In the genomic region with DNA sequence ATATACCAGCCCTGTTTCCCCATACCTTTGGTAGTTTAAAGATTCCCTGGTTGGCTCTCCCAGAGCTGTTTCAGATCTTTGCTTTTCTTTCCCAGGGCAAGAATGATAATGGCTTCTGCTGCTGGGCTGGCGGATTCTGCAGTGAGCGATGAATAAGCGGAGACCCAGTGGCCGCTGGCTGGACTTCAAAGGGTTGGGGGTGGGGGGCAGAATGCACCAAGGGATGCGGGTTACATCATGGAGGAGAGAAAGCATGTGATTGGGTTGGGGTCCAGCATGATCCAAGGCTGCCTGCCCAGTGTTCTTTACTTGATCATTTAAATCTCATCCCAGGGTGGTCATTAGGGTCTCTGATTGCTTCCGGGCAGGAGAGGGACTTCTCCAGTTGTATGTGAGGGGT, we compare ENCODE assay signal across 29 mouse cellular contexts. TPM values are rescaled to one million over a fixed set of nuclear protein-coding genes. Genes with fewer than 3 reads are reported as not detected.
A peak's percentile ranks its signal among the peaks of the same experiment; 100 is the strongest.
DNase-seq lines count a peak whose midpoint lies in the region; ATAC-seq lines count a peak whose summit lies in the region.
"Had no signal": no experiment of that assay in that cellular context is flagged by ENCODE, and none has a peak within 500 bp of the region (broad histone marks: within the 10 kb centered on the region; RNA-seq: fewer than 3 reads in every experiment).

No protein-coding gene starts in this region.

- H3K9me3 ChIP-seq in forebrain, embryonic 14.5 days (replicated peaks; ENCODE audit: control insufficient read depth, low read length), result no peaks in the 10 kb centered on the region
- no peaks in the 10 kb centered on the region for H3K9me3 ChIP-seq in forebrain, embryonic 10.5 days
- H3K9me3 ChIP-seq in midbrain, embryonic 10.5 days (replicated peaks), result no peaks in the 10 kb centered on the region
- no peaks in the 10 kb centered on the region for H3K9me3 ChIP-seq in midbrain, embryonic 15.5 days
- H3K9me3 ChIP-seq: embryonic facial prominence, embryonic 10.5 days; embryonic facial prominence, embryonic 13.5 days; forebrain, embryonic 13.5 days; heart, embryonic 12.5 days; heart, embryonic 15.5 days; hindbrain, embryonic 10.5 days; hindbrain, embryonic 13.5 days had no signal

- DNase-seq in forebrain, embryonic 14.5 days (ENCODE audit: low spot score), result peak; percentile 21
- DNase-seq in forebrain, embryonic 10.5 days (ENCODE audit: extremely low spot score, low spot score), result no peak
- DNase-seq in midbrain, embryonic 10.5 days (ENCODE audit: low spot score), result no peak
- DNase-seq in retina, postnatal 1 day, result peak; percentile 42
- DNase-seq in retina, embryonic 14.5 days (ENCODE audit: low spot score), result no peak
- DNase-seq in mesoderm, embryonic 11.5 days (ENCODE audit: low read depth, low spot score), result peak; percentile 12
- no peak for DNase-seq in cerebellum, adult 18-20 months
- DNase-seq: adrenal gland, adult 8-10 months; adrenal gland, postnatal 25 days; cerebellum, adult 2 months; cerebellum, adult 9-11 months; cerebellum, postnatal 25 days; forebrain, postnatal 0 days; gastrocnemius, postnatal 25 days; heart, adult 18-20 months; heart, postnatal 10 days; heart, postnatal 36 days had no signal

- no peak overlapping the region for H3K9ac ChIP-seq in forebrain, embryonic 14.5 days (ENCODE audit: low read length)
- no peak overlapping the region for H3K9ac ChIP-seq in midbrain, embryonic 15.5 days
- H3K9ac ChIP-seq: embryonic facial prominence, embryonic 13.5 days; forebrain, embryonic 13.5 days; forebrain, postnatal 0 days; heart, embryonic 12.5 days; heart, embryonic 15.5 days; hindbrain, embryonic 13.5 days had no signal

- no peak overlapping the region for H3K27ac ChIP-seq in forebrain, embryonic 14.5 days (ENCODE audit: low read depth, low read length)
- no peak overlapping the region for H3K27ac ChIP-seq in forebrain, embryonic 10.5 days
- H3K27ac ChIP-seq in midbrain, embryonic 10.5 days (replicated peaks), result peak overlapping the region; percentile 17; the same call in 1 of the 2 replicates
- H3K27ac ChIP-seq in midbrain, embryonic 15.5 days, result no peak overlapping the region
- H3K27ac ChIP-seq: embryonic facial prominence, embryonic 10.5 days; embryonic facial prominence, embryonic 13.5 days; forebrain, embryonic 13.5 days; heart, embryonic 15.5 days; hindbrain, embryonic 10.5 days; hindbrain, embryonic 13.5 days had no signal

- H3K4me2 ChIP-seq in forebrain, embryonic 14.5 days (ENCODE audit: low read length), result no peak overlapping the region
- H3K4me2 ChIP-seq in midbrain, embryonic 15.5 days, result no peak overlapping the region
- H3K4me2 ChIP-seq: embryonic facial prominence, embryonic 13.5 days; forebrain, embryonic 13.5 days; heart, embryonic 12.5 days; heart, embryonic 15.5 days; hindbrain, embryonic 13.5 days had no signal

- WGBS in forebrain, embryonic 14.5 days, result 40% methylated on average over 6 of the region's 6 CpGs
- 81% methylated on average over 6 of the region's 6 CpGs for WGBS in forebrain, embryonic 10.5 days
- WGBS in midbrain, embryonic 10.5 days, result 84% methylated on average over 6 of the region's 6 CpGs
- WGBS in midbrain, embryonic 15.5 days, result 52% methylated on average over 6 of the region's 6 CpGs

- peaks cover under 1% of the 10 kb centered on the region; the same call in 1 of the 2 replicates for H3K4me1 ChIP-seq in forebrain, embryonic 14.5 days (ENCODE audit: control insufficient read depth, insufficient read depth, low read length)
- H3K4me1 ChIP-seq in forebrain, embryonic 10.5 days, result peaks cover 10% of the 10 kb centered on the region
- peaks cover 12% of the 10 kb centered on the region for H3K4me1 ChIP-seq in midbrain, embryonic 10.5 days
- peaks cover 7% of the 10 kb centered on the region; the same call in 1 of the 2 replicates for H3K4me1 ChIP-seq in midbrain, embryonic 15.5 days
- H3K4me1 ChIP-seq: embryonic facial prominence, embryonic 13.5 days; heart, embryonic 12.5 days; heart, embryonic 15.5 days had no signal

- ATAC-seq in forebrain, embryonic 14.5 days, result no peak
- no peak for ATAC-seq in midbrain, embryonic 15.5 days (replicated peaks)
- ATAC-seq: activated CD4-positive, CD25-positive, alpha-beta regulatory T cell, adult 4 months; CD4-positive, CD25-positive, alpha-beta regulatory T cell, adult 4 months; forebrain, embryonic 13.5 days; forebrain, postnatal 0 days had no signal

- H3K36me3 ChIP-seq in forebrain, embryonic 14.5 days (ENCODE audit: control insufficient read depth, insufficient read depth, low read length), result no peaks in the 10 kb centered on the region
- H3K36me3 ChIP-seq in forebrain, embryonic 10.5 days (replicated peaks), result no peaks in the 10 kb centered on the region
- no peaks in the 10 kb centered on the region for H3K36me3 ChIP-seq in midbrain, embryonic 10.5 days
- no peaks in the 10 kb centered on the region for H3K36me3 ChIP-seq in midbrain, embryonic 15.5 days (replicated peaks)
- H3K36me3 ChIP-seq: embryonic facial prominence, embryonic 10.5 days; embryonic facial prominence, embryonic 13.5 days; heart, embryonic 12.5 days; heart, embryonic 15.5 days; hindbrain, embryonic 10.5 days; hindbrain, embryonic 13.5 days had no signal

- H3K27me3 ChIP-seq in forebrain, embryonic 14.5 days (replicated peaks; ENCODE audit: control insufficient read depth, insufficient read depth, low read length), result 0 out of 2 replicates have a peak, but pooled peaks cover 3% of the 10 kb centered on the region
- H3K27me3 ChIP-seq in forebrain, embryonic 10.5 days (ENCODE audit: poor library complexity, severe bottlenecking), result peaks cover 8% of the 10 kb centered on the region; the same call in 1 of the 2 replicates
- H3K27me3 ChIP-seq in midbrain, embryonic 10.5 days (ENCODE audit: low read depth, poor library complexity, severe bottlenecking), result no peaks in the 10 kb centered on the region
- no peaks in the 10 kb centered on the region; the same call in 1 of the 2 replicates for H3K27me3 ChIP-seq in midbrain, embryonic 15.5 days (replicated peaks)

- H3K4me3 ChIP-seq in forebrain, embryonic 14.5 days (ENCODE audit: low read depth, low read length), result no peak overlapping the region
- H3K4me3 ChIP-seq in forebrain, embryonic 10.5 days, result no peak overlapping the region
- H3K4me3 ChIP-seq in midbrain, embryonic 10.5 days, result no peak overlapping the region
- no peak overlapping the region for H3K4me3 ChIP-seq in midbrain, embryonic 15.5 days
- H3K4me3 ChIP-seq: embryonic facial prominence, embryonic 10.5 days; embryonic facial prominence, embryonic 13.5 days; erythroblast, embryonic 14.5 days; forebrain, embryonic 13.5 days; heart, embryonic 12.5 days; heart, embryonic 15.5 days; hindbrain, embryonic 10.5 days; hindbrain, embryonic 13.5 days had no signal

RNA-seq across cellular contexts. Expression of a gene that starts 56.2 kb away (rescaled TPM):
- polyA plus RNA-seq in forebrain, embryonic 14.5 days (2014; fragmentation: Nextera tagmentation; extraction: Ambion mirVana), result 1.3 and 2.0 TPM in 2 replicates
- 4.4 and 4.9 TPM in 2 replicates for polyA plus RNA-seq in forebrain, embryonic 10.5 days (2016; fragmentation: Nextera tagmentation; extraction: Ambion mirVana)
- 28.7 and 31.9 TPM in 2 replicates for polyA plus RNA-seq in midbrain, embryonic 10.5 days (2016; fragmentation: Nextera tagmentation; extraction: Ambion mirVana)
- polyA plus RNA-seq in midbrain, embryonic 15.5 days (2015; fragmentation: Nextera tagmentation; extraction: Ambion mirVana), result 24.3 and 30.0 TPM in 2 replicates
- polyA plus RNA-seq: activated CD4-positive, CD25-positive, alpha-beta regulatory T cell, adult 4 months; CD4-positive, CD25-positive, alpha-beta regulatory T cell, adult 4 months; intestine, embryonic 14.5 days had no signal

Comparison
In these comparisons a context has a peak if more than half of its experiments do, and no peak if none do; other contexts are left out.
1. DNase-seq: peak in forebrain, embryonic 14.5 days (single experiment), retina, postnatal 1 day (single experiment) and mesoderm, embryonic 11.5 days (single experiment); none in forebrain, embryonic 10.5 days (single experiment), midbrain, embryonic 10.5 days (single experiment), retina, embryonic 14.5 days (single experiment) and cerebellum, adult 18-20 months (0 of 2).